Mouse (Mus musculus) lung, adult 2 months (tissue): ENCODE data around the gene Ewsr1. TPM values are rescaled to one million over a fixed set of nuclear protein-coding genes. Genes with fewer than 3 reads are reported as not detected.

Experiments used
- DNase-seq: peaks from one replicate; pipeline ENCODE4 v3.0.0; 2022
- H3K4me1 ChIP-seq: fragments of 200-500 bp; 2 replicates; pipeline ENCODE4 v1.6.1; 2011; ENCODE audit warnings: low read length; ENCODE audit not compliant: control insufficient read depth, insufficient read depth
- H3K4me3 ChIP-seq: fragments of 200-500 bp; replicated peaks from 2 replicates; pipeline ENCODE3; 2011; ENCODE audit warnings: low read depth, mild to moderate bottlenecking, control low read depth, low read length; ENCODE audit errors: extremely low read depth
- CTCF ChIP-seq: fragments of 200-500 bp; IDR thresholded peaks from 2 replicates; pipeline ENCODE4 v1.5.1; 2011; ENCODE audit warnings: mild to moderate bottlenecking, low read length, control low read depth; ENCODE audit not compliant: insufficient read depth
- POLR2A ChIP-seq: fragments of 200-500 bp; IDR thresholded peaks from 2 replicates; pipeline ENCODE4 v1.6.1; 2011; ENCODE audit warnings: low read depth, mild to moderate bottlenecking, control low read depth, low read length, borderline replicate concordance; ENCODE audit errors: extremely low read depth
- WGBS: fragments of 180-500 bp; shearing (Covaris S2); methylation state at CpG from one replicate; pipeline ENCODE4 v1.1.7; 2018; 5-methylcytosine and 5-hydroxymethylcytosine counted together
- polyA plus RNA-seq: library from polyadenylated mRNA; depleted of rRNA; stranded (reverse); fragments of >200 nt; gene quantifications from 2 replicates; pipeline ENCODE4 v1.2.3, GENCODE M21; 2012

The Ewsr1 gene
- polyA plus RNA-seq, 1 experiment = 420 TPM

GRCm38 (mm10) chr11:5054151-5054550 is 44.9 kb downstream of the Ewsr1 start:
- DNase-seq = no peak
- Histone ChIP-seq H3K4me1 (peaks cover 4% of the 10 kb centered on the region; the same call in 1 of the 2 replicates), H3K4me3 (no peak overlapping the region)
- WGBS = 87% methylated on average over 14 of the region's 14 CpGs
- TF ChIP-seq POLR2A (no peak), CTCF (no peak)

- H3K4me1 ChIP-seq = no peaks in the 10 kb centered on the region
- no peak overlapping the region for H3K4me3 ChIP-seq
- TF ChIP-seq CTCF (no peak), POLR2A (no peak)
- no peak for DNase-seq
- 75% methylated on average over 10 of the region's 10 CpGs for WGBS
Observed at GRCm38 (mm10) chr11:5052200-5052854, 46.7 kb downstream of the Ewsr1 start.

GRCm38 (mm10) chr11:5051629-5052028 is 47.4 kb downstream of the Ewsr1 start:
- WGBS = 83% methylated on average over 10 of the region's 10 CpGs
- Histone ChIP-seq H3K4me1 (no peaks in the 10 kb centered on the region), H3K4me3 (no peak overlapping the region)
- TF ChIP-seq POLR2A = no peak
- TF ChIP-seq CTCF = no peak
- DNase-seq = no peak

- 45% methylated on average over 12 of the region's 12 CpGs for WGBS
- no peak for DNase-seq
- Histone ChIP-seq H3K4me3 (no peak overlapping the region), H3K4me1 (no peaks in the 10 kb centered on the region)
- TF ChIP-seq POLR2A (no peak), CTCF (no peak)
Observed at GRCm38 (mm10) chr11:5046321-5046926, 52.6 kb downstream of the Ewsr1 start.

- H3K4me3 ChIP-seq = no peak overlapping the region
- 74% methylated on average over 8 of the region's 8 CpGs for WGBS
- TF ChIP-seq POLR2A = no peak
- no peak for TF ChIP-seq CTCF
- no peak for DNase-seq
- no peaks in the 10 kb centered on the region for H3K4me1 ChIP-seq
Observed at GRCm38 (mm10) chr11:5042645-5043381, 56.3 kb downstream of the Ewsr1 start.

GRCm38 (mm10) chr11:5041144-5041780 is 57.8 kb downstream of the Ewsr1 start:
- DNase-seq = no peak
- 77% methylated on average over 18 of the region's 18 CpGs for WGBS
- no peak overlapping the region for H3K4me3 ChIP-seq
- H3K4me1 ChIP-seq = no peaks in the 10 kb centered on the region
- no peak for TF ChIP-seq POLR2A
- TF ChIP-seq CTCF = no peak

DNA sequence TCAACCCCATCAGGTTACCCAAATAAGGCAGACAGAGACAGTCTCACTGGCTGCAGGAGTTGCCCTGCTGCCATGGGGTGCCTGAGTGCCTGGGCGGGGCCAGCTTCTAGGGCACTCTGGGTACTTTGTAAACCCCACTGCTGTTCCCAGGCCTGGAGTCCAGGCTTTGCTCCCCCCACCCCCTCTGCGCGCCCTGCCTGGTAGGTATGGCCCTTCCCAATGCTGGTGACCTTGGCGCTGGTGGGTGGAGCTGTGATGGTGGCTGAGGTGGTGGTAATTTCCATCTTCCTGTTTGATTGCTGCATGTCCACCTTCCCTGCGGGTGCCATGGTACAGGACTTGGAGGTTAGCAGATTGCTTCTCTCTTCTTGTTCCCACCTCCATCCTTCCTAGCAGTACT is 58.5 kb downstream of the Ewsr1 start:
- WGBS = 86% methylated on average over 5 of the region's 5 CpGs
- H3K4me3 ChIP-seq = no peak overlapping the region
- H3K4me1 ChIP-seq = no peaks in the 10 kb centered on the region
- TF ChIP-seq POLR2A (no peak), CTCF (no peak)
- DNase-seq = no peak

DNA sequence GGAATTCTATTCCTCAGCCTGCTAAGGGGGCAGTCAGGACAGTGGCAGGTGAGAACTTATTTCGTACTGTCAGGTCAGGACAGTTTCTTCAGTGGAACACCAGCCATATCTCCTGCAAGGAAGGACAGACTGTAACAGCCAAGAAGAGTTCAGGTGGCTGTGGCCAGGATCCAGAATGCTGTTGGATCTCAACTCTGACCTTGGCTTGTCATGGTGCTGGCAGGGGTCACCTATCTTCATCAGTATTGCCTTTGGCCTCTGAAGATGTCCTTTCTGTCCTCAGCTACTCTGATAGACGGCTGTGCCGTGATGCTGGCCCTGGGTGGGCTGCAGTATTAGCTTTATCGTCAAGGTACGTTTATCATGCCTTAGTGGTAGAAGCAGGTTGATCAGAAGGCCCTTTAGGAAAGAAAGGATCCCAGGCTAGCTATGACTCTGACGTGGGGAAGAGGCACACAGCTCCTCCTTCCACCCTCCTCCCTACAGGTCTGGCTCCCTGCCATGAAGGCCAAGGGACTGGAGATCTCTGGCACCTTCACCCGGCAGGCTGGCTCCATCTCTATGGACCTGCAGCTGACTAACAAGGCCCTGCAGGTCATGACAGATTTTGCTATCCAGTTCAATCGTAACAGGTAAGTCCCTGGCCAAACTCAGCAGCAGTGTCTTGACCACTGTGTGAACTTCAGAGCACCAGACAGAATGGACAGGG is 61.8 kb downstream of the Ewsr1 start:
- 79% methylated on average over 8 of the region's 8 CpGs for WGBS
- DNase-seq = no peak
- no peaks in the 10 kb centered on the region for H3K4me1 ChIP-seq
- no peak overlapping the region for H3K4me3 ChIP-seq
- TF ChIP-seq POLR2A = no peak

- no peak for DNase-seq
- H3K4me3 ChIP-seq = no peak overlapping the region
- 88% methylated on average over 4 of the region's 4 CpGs for WGBS
- H3K4me1 ChIP-seq = no peaks in the 10 kb centered on the region
- no peak for TF ChIP-seq CTCF
- no peak for TF ChIP-seq POLR2A
Observed at GRCm38 (mm10) chr11:5035421-5035820, 63.6 kb downstream of the Ewsr1 start.
